Mouse (Mus musculus): Measurements from ENCODE around the gene Rab39b. TPM values are rescaled to one million over a fixed set of nuclear protein-coding genes. Genes with fewer than 3 reads are reported as not detected.
A peak's percentile ranks its signal among the peaks of the same experiment; 100 is the strongest.

Rab39b gene
- total RNA-seq (2014; rRNA removed; ENCODE audit: low replicate concordance) (not detected in 2 replicates), polyA plus RNA-seq (2015; fragmentation: Nextera tagmentation; extraction: Ambion mirVana) (0.10 and 0.11 TPM in 2 replicates)

DNA sequence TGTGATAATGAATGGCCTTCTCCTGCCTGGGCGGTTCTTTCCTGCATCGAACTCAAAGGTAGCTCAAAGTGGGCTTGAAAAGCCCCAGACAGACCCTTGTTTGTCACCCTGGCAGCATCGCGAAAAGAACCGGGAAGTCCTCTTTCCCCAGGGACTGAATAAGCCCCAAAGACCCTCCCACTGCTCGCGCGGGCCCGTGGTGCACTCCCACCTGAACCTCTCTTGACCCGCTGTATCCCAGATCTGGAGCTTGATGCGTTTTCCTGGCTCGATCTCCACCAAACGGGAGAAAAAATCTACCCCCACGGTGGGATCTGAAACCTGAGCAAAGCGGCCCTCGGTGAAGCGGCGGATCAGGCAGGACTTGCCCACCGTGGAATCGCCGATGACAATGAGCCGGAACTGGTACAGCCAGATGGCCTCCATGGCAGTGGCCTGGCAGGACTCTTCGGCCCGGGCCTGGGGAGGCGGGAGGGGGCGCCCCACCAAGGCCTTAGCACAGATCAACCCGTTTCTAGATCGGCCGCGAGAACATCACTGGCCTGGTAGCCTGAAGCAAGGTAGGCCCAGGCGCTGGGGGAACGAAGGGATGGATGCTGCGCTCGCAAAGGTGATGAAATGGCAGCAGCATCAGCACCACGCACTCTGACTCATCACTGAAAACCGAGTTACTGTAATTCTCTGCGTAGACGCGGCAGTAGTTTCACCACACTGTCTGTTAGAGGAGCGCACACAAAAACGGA, at the start of gene Rab39b:
Rab39b (minus strand) TSS at position 650 of the 743 bp plus-strand sequence.
- Histone ChIP-seq H3K36me3 (replicated peaks; ENCODE audit: control insufficient read depth, insufficient read depth, low read length) (no peaks in the 10 kb centered on the region), H3K4me1 (ENCODE audit: control insufficient read depth, insufficient read depth) (no peaks in the 10 kb centered on the region), H3K27me3 (ENCODE audit: control insufficient read depth, insufficient read depth, low read length) (0 out of 2 replicates have a peak, but pooled peaks cover 2% of the 10 kb centered on the region), H3K9ac (replicated peaks; ENCODE audit: low read depth, low read length) (no peak within 1 kb of the TSS), H3K27ac (ENCODE audit: low read depth) (no peak within 1 kb of the TSS), H3K4me3 (ENCODE audit: low read depth, low read length) (peak within 1 kb of the TSS; percentile 25), H3K4me2 (ENCODE audit: low read depth, low read length) (peak within 1 kb of the TSS; percentile 49), H3K9me3 (replicated peaks; ENCODE audit: control insufficient read depth, low read length) (no peaks in the 10 kb centered on the region)
- 14% methylated on average over 41 of the region's 41 CpGs for WGBS
- no peak for ATAC-seq (ENCODE audit: insufficient read depth, low read depth)
- TF ChIP-seq CTCF (IDR thresholded peaks at IDR 0.05; ENCODE audit: low read depth) (no peak), EP300 (IDR thresholded peaks at IDR 0.05; ENCODE audit: low read depth) (no peak)
- DNase-seq (ENCODE audit: low spot score) = no peak

DNA sequence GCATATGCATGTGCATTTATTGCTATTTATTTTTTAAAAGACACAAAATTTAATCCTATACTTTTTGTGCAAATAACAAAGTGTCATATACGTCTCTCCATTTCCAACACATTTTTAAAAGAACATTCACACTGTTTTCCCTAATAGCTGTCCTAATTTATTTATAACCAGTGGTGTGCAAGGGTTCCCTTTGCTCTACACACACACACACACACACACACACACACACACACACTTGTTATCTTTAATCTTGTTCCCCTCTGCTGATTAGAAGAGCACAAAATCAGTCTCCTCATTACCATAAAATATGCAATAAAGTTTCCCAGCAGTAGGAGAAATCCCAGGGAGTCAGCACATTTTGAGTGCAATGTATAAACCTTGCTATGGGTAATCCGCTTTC, 508 bp upstream of the Rab39b start:
- no peaks in the 10 kb centered on the region for H3K4me1 ChIP-seq (ENCODE audit: control insufficient read depth, insufficient read depth)
- TF ChIP-seq CTCF (IDR thresholded peaks at IDR 0.05; ENCODE audit: low read depth) = no peak
- TF ChIP-seq EP300 (IDR thresholded peaks at IDR 0.05; ENCODE audit: low read depth) = no peak
- ATAC-seq (ENCODE audit: insufficient read depth, low read depth) (no peak), DNase-seq (ENCODE audit: low spot score) (no peak)
- no peak overlapping the region for H3K4me3 ChIP-seq (ENCODE audit: low read depth, low read length)
- no peak overlapping the region for H3K9ac ChIP-seq (replicated peaks; ENCODE audit: low read depth, low read length)
- H3K36me3 ChIP-seq (replicated peaks; ENCODE audit: control insufficient read depth, insufficient read depth, low read length) = no peaks in the 10 kb centered on the region
- no peak overlapping the region for H3K4me2 ChIP-seq (ENCODE audit: low read depth, low read length)
- H3K27ac ChIP-seq (ENCODE audit: low read depth) = no peak overlapping the region
- no peaks in the 10 kb centered on the region for H3K9me3 ChIP-seq (replicated peaks; ENCODE audit: control insufficient read depth, low read length)
- WGBS = 84% methylated on average over 2 of the region's 2 CpGs
- H3K27me3 ChIP-seq (ENCODE audit: control insufficient read depth, insufficient read depth, low read length) = 0 out of 2 replicates have a peak, but pooled peaks cover 2% of the 10 kb centered on the region

Other genes starting within 250 kb of the Rab39b start
- 46.3 and 51.4 TPM in 2 replicates for gene Fundc2, start 195.8 kb downstream of the Rab39b start, total RNA-seq (2014; rRNA removed; ENCODE audit: low replicate concordance)
- gene Fundc2, start 195.8 kb downstream of the Rab39b start, polyA plus RNA-seq (2015; fragmentation: Nextera tagmentation; extraction: Ambion mirVana) = 97.5 and 119 TPM in 2 replicates
- 0.31 and 11.8 TPM in 2 replicates for gene F8, start 195.6 kb downstream of the Rab39b start, total RNA-seq (2014; rRNA removed; ENCODE audit: low replicate concordance)
- 1.7 TPM in 2 replicates for gene F8, start 195.6 kb downstream of the Rab39b start, polyA plus RNA-seq (2015; fragmentation: Nextera tagmentation; extraction: Ambion mirVana)
- 9.7 and 22.1 TPM in 2 replicates for gene Cmc4, start 161.6 kb downstream of the Rab39b start, total RNA-seq (2014; rRNA removed; ENCODE audit: low replicate concordance)
- 22.9 and 24.2 TPM in 2 replicates for gene Cmc4, start 161.6 kb downstream of the Rab39b start, polyA plus RNA-seq (2015; fragmentation: Nextera tagmentation; extraction: Ambion mirVana)
- gene Mtcp1, start 161.6 kb downstream of the Rab39b start, total RNA-seq (2014; rRNA removed; ENCODE audit: low replicate concordance) = 12.4 and 16.2 TPM in 2 replicates
- gene Mtcp1, start 161.6 kb downstream of the Rab39b start, polyA plus RNA-seq (2015; fragmentation: Nextera tagmentation; extraction: Ambion mirVana) = 3.8 and 4.7 TPM in 2 replicates
- 5.1 and 7.1 TPM in 2 replicates for gene Brcc3, start 161.6 kb downstream of the Rab39b start, total RNA-seq (2014; rRNA removed; ENCODE audit: low replicate concordance)
- 41.4 and 42.4 TPM in 2 replicates for gene Brcc3, start 161.6 kb downstream of the Rab39b start, polyA plus RNA-seq (2015; fragmentation: Nextera tagmentation; extraction: Ambion mirVana)
- 65.4 and 70.6 TPM in 2 replicates for gene Vbp1, start 63.9 kb downstream of the Rab39b start, total RNA-seq (2014; rRNA removed; ENCODE audit: low replicate concordance)
- gene Vbp1, start 63.9 kb downstream of the Rab39b start, polyA plus RNA-seq (2015; fragmentation: Nextera tagmentation; extraction: Ambion mirVana) = 146 and 148 TPM in 2 replicates

Measured in heart, postnatal 0 days (tissue).